Mouse (Mus musculus): ENCODE results near the gene Zfhx3. TPM values are rescaled to one million over a fixed set of nuclear protein-coding genes. Genes with fewer than 3 reads are reported as not detected.

Zfhx3 gene
- total RNA-seq, 2 experiments from 2014 or later = 4.2 to 5.5 TPM

GRCm38 (mm10) chr8:108631069-108631468 lies 688.6 kb downstream of the Zfhx3 start:
- no peak for DNase-seq (ENCODE audit: low spot score in 2 of 2)

GRCm38 (mm10) chr8:108634282-108634681 lies 691.8 kb downstream of the Zfhx3 start:
- no peak for DNase-seq (ENCODE audit: low spot score in 2 of 2)

- DNase-seq (ENCODE audit: low spot score in 2 of 2) = no peak
Measured at GRCm38 (mm10) chr8:108637887-108638286, 695.4 kb downstream of the Zfhx3 start.

GRCm38 (mm10) chr8:108645660-108646059 lies 703.2 kb downstream of the Zfhx3 start:
- DNase-seq (ENCODE audit: low spot score in 2 of 2) = no peak

GRCm38 (mm10) chr8:108647556-108647955 lies 705.1 kb downstream of the Zfhx3 start:
- DNase-seq (ENCODE audit: low spot score in 2 of 2) = no peak

- DNase-seq (ENCODE audit: low spot score in 2 of 2) = no peak
Measured at GRCm38 (mm10) chr8:108648993-108649392, 706.5 kb downstream of the Zfhx3 start.

- no peak for DNase-seq (ENCODE audit: low spot score in 2 of 2)
Measured at GRCm38 (mm10) chr8:108650837-108651236, 708.4 kb downstream of the Zfhx3 start.

- DNase-seq (ENCODE audit: low spot score in 2 of 2) = no peak
Measured at GRCm38 (mm10) chr8:108661486-108662093, 719.1 kb downstream of the Zfhx3 start.

GRCm38 (mm10) chr8:108662766-108663165 lies 720.3 kb downstream of the Zfhx3 start:
- DNase-seq (ENCODE audit: low spot score in 2 of 2) = no peak

GRCm38 (mm10) chr8:108671939-108672515 lies 729.6 kb downstream of the Zfhx3 start:
- no peak for DNase-seq (ENCODE audit: low spot score in 2 of 2)

- DNase-seq (ENCODE audit: low spot score in 2 of 2) = no peak
Measured at GRCm38 (mm10) chr8:108675001-108675525, 732.6 kb downstream of the Zfhx3 start.

GRCm38 (mm10) chr8:108689694-108690093 lies 747.2 kb downstream of the Zfhx3 start:
- no peak for DNase-seq (ENCODE audit: low spot score in 2 of 2)

GRCm38 (mm10) chr8:108690576-108691455 lies 748.4 kb downstream of the Zfhx3 start:
- no peak for DNase-seq (ENCODE audit: low spot score in 2 of 2)

- no peak for DNase-seq (ENCODE audit: low spot score in 2 of 2)
Measured at GRCm38 (mm10) chr8:108691456-108692238, 749.2 kb downstream of the Zfhx3 start.

GRCm38 (mm10) chr8:108692239-108692627 lies 749.8 kb downstream of the Zfhx3 start:
- DNase-seq (ENCODE audit: low spot score in 2 of 2) = no peak

- DNase-seq (ENCODE audit: low spot score in 2 of 2) = no peak
Measured at GRCm38 (mm10) chr8:108692669-108693665, 750.5 kb downstream of the Zfhx3 start.

- DNase-seq (ENCODE audit: low spot score in 2 of 2) = no peak
Measured at GRCm38 (mm10) chr8:108693841-108694240, 751.4 kb downstream of the Zfhx3 start.

GRCm38 (mm10) chr8:108694516-108694915 lies 752.1 kb downstream of the Zfhx3 start:
- no peak for DNase-seq (ENCODE audit: low spot score in 2 of 2)

- no peak for DNase-seq (ENCODE audit: low spot score in 2 of 2)
Measured at GRCm38 (mm10) chr8:108695242-108695880, 752.9 kb downstream of the Zfhx3 start.
